Mouse (Mus musculus) forebrain, embryonic 14.5 days (tissue): ENCODE data around the gene Lsm12. TPM values are rescaled to one million over a fixed set of nuclear protein-coding genes. Genes with fewer than 3 reads are reported as not detected.

Experiments
- ATAC-seq: fragments of 200-750 bp; cut with Nextera tagmentation; 2 replicates; pipeline ENCODE4 v1.8.0; 2017; ENCODE audit warnings: mild to moderate bottlenecking, moderate library complexity
- DNase-seq: peaks from one replicate; pipeline ENCODE4 v3.0.0-alpha.2; 2015; ENCODE audit warnings: low spot score
- H3K27ac ChIP-seq: fragments of 300-500 bp; sonication (generic); 2 replicates; pipeline ENCODE4 v1.5.1; 2014; ENCODE audit warnings: low read depth, mild to moderate bottlenecking, control low read depth, low read length, moderate library complexity
- H3K27me3 ChIP-seq: fragments of 300-500 bp; sonication (generic); replicated peaks from 2 replicates; pipeline ENCODE4 v1.6.1; 2014; ENCODE audit warnings: low read length, control low read depth, mixed read lengths; ENCODE audit not compliant: control insufficient read depth, insufficient read depth
- H3K36me3 ChIP-seq: fragments of 300-500 bp; sonication (generic); 2 replicates; pipeline ENCODE4 v1.6.1; 2014; ENCODE audit warnings: low read length, control low read depth; ENCODE audit not compliant: control insufficient read depth, insufficient read depth
- H3K4me1 ChIP-seq: fragments of 300-500 bp; sonication (generic); 2 replicates; pipeline ENCODE4 v1.6.1; 2014; ENCODE audit warnings: antibody characterized with exemption, low read length, control low read depth; ENCODE audit not compliant: control insufficient read depth, insufficient read depth
- H3K4me2 ChIP-seq: fragments of 300-500 bp; sonication (generic); 2 replicates; pipeline ENCODE4 v1.6.1; 2014; ENCODE audit warnings: mild to moderate bottlenecking, control low read depth, low read length
- H3K4me3 ChIP-seq: fragments of 300-500 bp; sonication (generic); 2 replicates; pipeline ENCODE4 v1.5.1; 2014; ENCODE audit warnings: low read depth, low read length, control low read depth
- H3K9ac ChIP-seq: fragments of 300-500 bp; sonication (generic); 2 replicates; pipeline ENCODE4 v1.6.1; 2014; ENCODE audit warnings: mild to moderate bottlenecking, low read length, control low read depth, moderate library complexity
- H3K9me3 ChIP-seq: fragments of 300-500 bp; sonication (generic); replicated peaks from 2 replicates; pipeline ENCODE4 v1.6.1; 2016; ENCODE audit warnings: low read length, control low read depth, mixed read lengths; ENCODE audit not compliant: control insufficient read depth
- WGBS: fragments of 180-500 bp; shearing (Covaris S2); extraction: QIAGEN DNeasy Blood & Tissue Kit; methylation state at CpG from one replicate; pipeline ENCODE4 v1.1.7; 2014; 5-methylcytosine and 5-hydroxymethylcytosine counted together
- microRNA-seq: library from miRNA; unstranded; fragments of <30 nt; microRNA quantifications from one replicate; pipeline ENCODE4, GENCODE M21; 2016
- polyA plus RNA-seq: library from polyadenylated mRNA; unstranded; fragments of >200 nt; fragmentation: Nextera tagmentation; extraction: Ambion mirVana; gene quantifications from 2 replicates; pipeline ENCODE4 v1.2.1, GENCODE M21; 2014

Lsm12 gene
- polyA plus RNA-seq, 1 experiment from 2014 or later, result 93.7 TPM

DNA sequence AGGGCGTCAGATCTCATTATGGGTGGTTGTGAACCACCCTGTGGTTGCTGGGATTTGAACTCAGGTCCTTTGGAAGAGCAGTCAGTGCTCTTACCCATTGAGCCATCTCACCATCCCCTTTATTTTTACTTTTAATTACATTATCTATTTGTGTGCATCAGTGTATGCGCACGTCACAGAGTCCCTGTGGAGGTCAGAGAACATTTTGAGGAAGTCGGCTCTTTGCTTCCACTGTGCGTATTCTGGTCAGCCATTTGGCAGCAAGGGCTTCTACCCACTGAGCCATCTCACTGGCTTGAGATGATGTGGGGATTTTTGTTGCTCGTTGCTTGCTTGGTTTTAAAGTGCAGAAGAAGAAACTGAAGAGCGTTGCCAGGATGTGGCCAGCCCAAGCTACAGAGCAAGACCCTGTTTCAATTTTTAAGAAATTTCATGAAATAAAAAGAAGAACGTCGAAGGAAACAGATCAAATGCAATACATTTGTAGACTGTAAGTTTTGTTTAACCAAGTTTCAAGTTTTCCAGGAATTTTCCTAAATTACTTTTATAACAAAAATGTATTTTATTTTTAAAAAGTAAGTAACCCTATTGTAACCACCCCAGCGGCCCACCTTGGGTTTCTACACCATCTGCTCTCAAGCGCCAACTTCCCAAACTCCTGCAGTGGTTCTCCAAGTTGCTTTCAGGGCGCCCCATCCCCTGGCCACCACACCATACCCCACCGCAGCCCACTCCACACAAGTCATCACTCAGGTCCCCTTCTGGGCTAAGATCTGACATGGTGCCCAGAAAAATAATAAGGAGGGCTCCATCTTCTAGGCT is 47.3 kb downstream of the Lsm12 start:
- H3K27me3 ChIP-seq, result 0 out of 2 replicates have a peak, but pooled peaks cover 2% of the 10 kb centered on the region
- no peak overlapping the region for H3K27ac ChIP-seq
- 0 out of 2 replicates have a peak, but pooled peaks cover 3% of the 10 kb centered on the region for H3K4me1 ChIP-seq
- no peaks in the 10 kb centered on the region for H3K36me3 ChIP-seq
- H3K9ac ChIP-seq, result peak overlapping the region; percentile 35; the same call in 1 of the 2 replicates
- peak; percentile 40; the same call in 1 of the 2 replicates for ATAC-seq
- DNase-seq, result no peak
- no peak overlapping the region for H3K4me3 ChIP-seq
- peak overlapping the region; percentile 50 for H3K4me2 ChIP-seq
- WGBS, result 46% methylated on average over 13 of the region's 13 CpGs
- no peaks in the 10 kb centered on the region for H3K9me3 ChIP-seq

DNA sequence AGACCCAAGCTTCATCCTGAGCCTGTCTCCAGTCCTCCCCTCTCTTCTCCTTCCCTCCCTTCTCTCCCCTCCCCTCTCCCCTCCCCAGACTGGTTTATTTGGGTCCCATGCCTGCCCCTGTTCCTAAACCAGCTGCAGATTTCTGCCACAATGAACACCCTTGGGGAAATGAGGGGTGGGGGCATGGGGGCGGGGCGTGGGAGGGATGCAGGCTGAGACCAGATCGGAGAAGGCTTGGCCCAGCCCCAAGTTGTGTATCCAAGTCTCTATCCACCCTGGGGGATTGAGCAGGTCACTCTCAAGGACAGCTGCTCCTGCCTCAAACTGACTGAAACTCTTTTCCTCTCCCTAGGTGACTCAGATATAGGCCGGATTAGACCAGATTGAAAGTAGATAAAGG is 50.6 kb downstream of the Lsm12 start:
- 0 out of 2 replicates have a peak, but pooled peaks cover 3% of the 10 kb centered on the region for H3K4me1 ChIP-seq
- no peak for ATAC-seq
- H3K36me3 ChIP-seq, result no peaks in the 10 kb centered on the region
- no peak overlapping the region for H3K4me3 ChIP-seq
- H3K27ac ChIP-seq, result no peak overlapping the region
- H3K9me3 ChIP-seq, result no peaks in the 10 kb centered on the region
- no peak overlapping the region; the same call in 1 of the 2 replicates for H3K9ac ChIP-seq
- DNase-seq, result peak; percentile 34
- 23% methylated on average over 4 of the region's 4 CpGs for WGBS
- H3K4me2 ChIP-seq, result no peak overlapping the region
- H3K27me3 ChIP-seq, result no peaks in the 10 kb centered on the region

DNA sequence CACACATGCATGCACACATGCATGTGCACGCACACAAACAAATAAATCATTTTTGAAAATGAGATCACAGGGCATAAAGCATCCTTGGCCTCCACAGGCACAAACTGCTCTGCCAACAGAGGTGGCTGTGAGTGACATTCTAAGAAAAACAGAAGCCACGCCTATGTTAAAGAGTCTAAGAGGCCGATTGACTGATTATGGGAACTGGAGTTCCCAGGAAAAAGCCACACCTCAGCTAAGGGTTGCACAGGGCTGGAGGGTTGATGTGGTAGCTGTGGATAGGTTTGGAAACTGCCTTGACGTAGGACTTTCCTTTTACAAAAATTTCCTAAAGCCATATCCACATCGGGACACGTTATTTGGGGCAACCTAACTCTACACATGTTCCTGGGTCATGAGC is 67.7 kb downstream of the Lsm12 start:
- Histone ChIP-seq H3K9ac (no peak overlapping the region), H3K4me1 (no peaks in the 10 kb centered on the region), H3K4me2 (no peak overlapping the region), H3K4me3 (no peak overlapping the region), H3K27ac (no peak overlapping the region), H3K9me3 (no peaks in the 10 kb centered on the region), H3K27me3 (no peaks in the 10 kb centered on the region), H3K36me3 (no peaks in the 10 kb centered on the region)
- DNase-seq (no peak), ATAC-seq (no peak)
- 78% methylated on average over 6 of the region's 6 CpGs for WGBS

DNA sequence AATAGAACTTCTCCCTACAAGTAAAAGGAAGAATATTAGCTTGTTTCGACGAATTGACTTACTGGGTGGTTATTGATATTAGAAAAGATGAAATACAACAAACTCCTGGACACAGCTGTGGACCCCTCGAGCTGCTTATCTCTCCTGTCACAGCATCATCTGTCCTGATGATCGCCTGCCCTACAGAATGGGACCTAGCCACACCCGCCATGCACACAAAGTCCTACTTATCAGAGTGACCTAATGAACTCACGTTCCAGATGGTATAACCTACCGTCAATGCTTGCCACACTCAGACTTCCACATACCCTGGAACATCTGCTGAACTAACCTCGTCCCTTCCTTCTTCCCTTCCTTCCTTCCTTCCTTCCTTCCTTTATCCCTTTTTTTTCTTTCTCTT is 68.9 kb downstream of the Lsm12 start:
- DNase-seq, result no peak
- Histone ChIP-seq H3K4me2 (no peak overlapping the region), H3K27ac (no peak overlapping the region), H3K27me3 (no peaks in the 10 kb centered on the region), H3K36me3 (no peaks in the 10 kb centered on the region), H3K4me1 (no peaks in the 10 kb centered on the region), H3K4me3 (no peak overlapping the region), H3K9ac (no peak overlapping the region), H3K9me3 (no peaks in the 10 kb centered on the region)
- no peak for ATAC-seq
- WGBS, result 81% methylated on average over 8 of the region's 8 CpGs

Small RNA genes lying within 50 kb of the gene (microRNA-seq; reads per million reads assigned to microRNA genes)
- 1.1 reads per million for gene Mir8101

Other genes with a start within 250 kb of the Lsm12 start
- not detected in 2 replicates for gene Sost, start 218.3 kb downstream of the Lsm12 start, polyA plus RNA-seq
- gene Cfap97d1, start 201.0 kb downstream of the Lsm12 start, polyA plus RNA-seq, result not detected in 2 replicates
- 10.4 and 12.2 TPM in 2 replicates for gene Dusp3, start 198.3 kb downstream of the Lsm12 start, polyA plus RNA-seq
- 34.2 and 39.6 TPM in 2 replicates for gene Mpp3, start 156.8 kb downstream of the Lsm12 start, polyA plus RNA-seq
- gene Cd300lg, start 143.8 kb downstream of the Lsm12 start, polyA plus RNA-seq, result 0.23 TPM in 1 of 2 replicates, not detected in the other
- gene Mpp2, start 96.8 kb downstream of the Lsm12 start, polyA plus RNA-seq, result 15.3 and 16.8 TPM in 2 replicates
- not detected in 2 replicates for gene Ppy, start 84.0 kb downstream of the Lsm12 start, polyA plus RNA-seq
- not detected in 2 replicates for gene Pyy, start 77.5 kb downstream of the Lsm12 start, polyA plus RNA-seq
- 0.14 and 0.17 TPM in 2 replicates for gene Nags, start 39.8 kb downstream of the Lsm12 start, polyA plus RNA-seq
- gene Tmem101, start 28.9 kb downstream of the Lsm12 start, polyA plus RNA-seq, result 32.5 and 33.6 TPM in 2 replicates
- 24.6 and 24.8 TPM in 2 replicates for gene G6pc3, start 4.3 kb upstream of the Lsm12 start, polyA plus RNA-seq
- 38.9 and 60.6 TPM in 2 replicates for gene Hdac5, start 44.9 kb upstream of the Lsm12 start, polyA plus RNA-seq
- gene BC030867, start 63.6 kb upstream of the Lsm12 start, polyA plus RNA-seq, result 6.1 and 6.3 TPM in 2 replicates
- gene Asb16, start 83.4 kb upstream of the Lsm12 start, polyA plus RNA-seq, result not detected in 2 replicates
- gene Tmub2, start 99.6 kb upstream of the Lsm12 start, polyA plus RNA-seq, result 74.4 and 75.3 TPM in 2 replicates
- gene Atxn7l3, start 111.3 kb upstream of the Lsm12 start, polyA plus RNA-seq, result 25.2 and 28.7 TPM in 2 replicates
- 74.5 and 91.0 TPM in 2 replicates for gene Ubtf, start 134.4 kb upstream of the Lsm12 start, polyA plus RNA-seq
- 1.8 and 2.1 TPM in 2 replicates for gene Slc4a1, start 180.9 kb upstream of the Lsm12 start, polyA plus RNA-seq
- 115 and 125 TPM in 2 replicates for gene Rundc3a, start 208.1 kb upstream of the Lsm12 start, polyA plus RNA-seq
- 145 and 149 TPM in 2 replicates for gene Slc25a39, start 222.7 kb upstream of the Lsm12 start, polyA plus RNA-seq
- 28.6 and 38.8 TPM in 2 replicates for gene Grn, start 245.0 kb upstream of the Lsm12 start, polyA plus RNA-seq